Mouse (Mus musculus) cerebellum, adult 2 months (tissue): ENCODE data around the gene Scaper.

ENCODE experiments used
- CTCF ChIP-seq: fragments of 200-500 bp; IDR thresholded peaks from 2 replicates; pipeline ENCODE4 v1.5.1; 2011; ENCODE audit warnings: low read depth, mild to moderate bottlenecking, control low read depth, low read length, moderate library complexity, borderline replicate concordance; ENCODE audit not compliant: insufficient read depth
- POLR2A ChIP-seq: fragments of 200-500 bp; IDR thresholded peaks from 2 replicates; pipeline ENCODE4 v1.6.1; 2011; ENCODE audit warnings: low read length, control low read depth, borderline replicate concordance; ENCODE audit not compliant: insufficient read depth

DNA sequence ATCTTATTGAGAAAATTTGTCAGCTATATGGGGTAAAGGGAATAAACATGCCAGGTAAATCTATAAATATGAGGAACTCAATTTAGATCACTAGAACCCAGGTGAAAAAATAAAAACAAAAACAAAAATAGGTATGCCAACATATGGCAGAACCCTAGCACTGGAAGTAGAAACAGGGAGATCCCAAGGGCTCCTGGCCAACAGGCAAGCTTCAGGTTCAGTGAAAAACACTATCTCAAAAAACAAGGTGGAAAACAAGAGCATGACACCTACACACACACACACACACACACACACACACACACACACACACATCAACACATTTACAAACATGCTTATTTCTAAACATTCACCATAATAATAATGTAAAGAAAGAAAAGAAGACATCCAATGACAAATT lies 21.2 kb downstream of the Scaper start:
- no peak for TF ChIP-seq CTCF
- no peak for TF ChIP-seq POLR2A
